Mouse (Mus musculus) adrenal gland, adult 18-20 months (tissue): ENCODE measurements around the gene Mfsd4b5. TPM values are rescaled to one million over a fixed set of nuclear protein-coding genes. Genes with fewer than 3 reads are reported as not detected.
"Not testable (repeated sequence)": the region's sequence is repeated elsewhere in the genome, so short reads cannot be mapped to it uniquely, and the experiment has no call there.

Experiments used
- DNase-seq, 2 experiments: peaks; one replicate each; pipeline ENCODE4 v3.0.0; 2021 to 2022; ENCODE audit warnings: low spot score in 2 of 2
- total RNA-seq, 2 experiments: library from RNA; stranded (reverse); gene quantifications; 1 replicate in 1 of 2; 2 replicates in 1 of 2; pipeline ENCODE4 v1.2.3; 2021

Mfsd4b5 gene
- total RNA-seq, 2 experiments from 2014 or later: 0.32 to 1.5 TPM

GRCm38 (mm10) chr10:39974982-39975381 lies 11.5 kb downstream of the Mfsd4b5 start:
- DNase-seq: no peak

GRCm38 (mm10) chr10:39967512-39967911 lies 18.9 kb downstream of the Mfsd4b5 start:
- no peak for DNase-seq

GRCm38 (mm10) chr10:39961906-39962305 lies 24.5 kb downstream of the Mfsd4b5 start:
- DNase-seq: no peak

- peak in 1 of 2 experiments; percentile 3 for DNase-seq
These were observed 26.0 kb downstream of the Mfsd4b5 start for GRCm38 (mm10) chr10:39960441-39960822.

- peak; percentile 86 to 87 for DNase-seq
These were observed 26.5 kb downstream of the Mfsd4b5 start, which contains the start of gene Mfsd4b3 for GRCm38 (mm10) chr10:39959761-39960440. TSS of gene Mfsd4b3 (minus strand) at chr10:39960153.

GRCm38 (mm10) chr10:39958266-39958665 lies 28.2 kb downstream of the Mfsd4b5 start:
- DNase-seq: no peak

- no peak for DNase-seq
These were observed 30.0 kb downstream of the Mfsd4b5 start for GRCm38 (mm10) chr10:39956340-39956878.

GRCm38 (mm10) chr10:39955163-39955562 lies 31.3 kb downstream of the Mfsd4b5 start:
- DNase-seq: no peak

- no peak for DNase-seq
These were observed 37.0 kb downstream of the Mfsd4b5 start for GRCm38 (mm10) chr10:39949377-39949954.

- DNase-seq: not testable (repeated sequence)
These were observed 39.3 kb downstream of the Mfsd4b5 start for GRCm38 (mm10) chr10:39947195-39947594.

GRCm38 (mm10) chr10:39936553-39936952 lies 49.9 kb downstream of the Mfsd4b5 start:
- DNase-seq: no peak

GRCm38 (mm10) chr10:39926616-39927139 lies 59.8 kb downstream of the Mfsd4b5 start, which contains the start of gene Mfsd4b2:
TSS of gene Mfsd4b2 (minus strand) at chr10:39926923.
- DNase-seq: peak; percentile 4 to 25

- DNase-seq: not testable (repeated sequence)
These were observed 61.9 kb downstream of the Mfsd4b5 start for GRCm38 (mm10) chr10:39924556-39924955.

GRCm38 (mm10) chr10:39912616-39913015 lies 73.8 kb downstream of the Mfsd4b5 start:
- DNase-seq: no peak

- DNase-seq: no peak
These were observed 77.5 kb downstream of the Mfsd4b5 start for GRCm38 (mm10) chr10:39908768-39909441.

Other genes with a start within 250 kb of the Mfsd4b5 start
- gene Mfsd4b4, start 87.4 kb downstream of the Mfsd4b5 start, total RNA-seq: 1 to 10 TPM; 4.2 to 6.6 TPM
- gene Mfsd4b2, start 59.7 kb downstream of the Mfsd4b5 start, total RNA-seq: under 1 TPM; 0.23 to 0.38 TPM
- 10 to 100 TPM in 1 of 2 experiments, 1 to 10 TPM in 1; 2.3 to 10.8 TPM for gene Mfsd4b3, start 26.5 kb downstream of the Mfsd4b5 start, total RNA-seq
- gene Mfsd4b1, start 38.6 kb upstream of the Mfsd4b5 start, total RNA-seq: 1 to 10 TPM; 3.1 to 3.5 TPM
- gene Slc16a10, start 155.6 kb upstream of the Mfsd4b5 start, total RNA-seq: 10 to 100 TPM; 19.8 to 22.9 TPM